Mouse (Mus musculus) liver, embryonic 16.5 days (tissue): ENCODE measurements around the gene Gm19426. TPM values are rescaled to one million over a fixed set of nuclear protein-coding genes. Genes with fewer than 3 reads are reported as not detected.

Experiments used
- ATAC-seq: fragments of 200-750 bp; cut with Nextera tagmentation; 2 replicates; pipeline ENCODE4 v1.8.0; 2017; ENCODE audit warnings: low read depth, mild to moderate bottlenecking, moderate number of reproducible peaks, moderate library complexity
- H3K27ac ChIP-seq: fragments of 300-500 bp; sonication (generic); 2 replicates; pipeline ENCODE4 v1.5.1; 2014; ENCODE audit warnings: mild to moderate bottlenecking, low read length
- H3K27me3 ChIP-seq: fragments of 300-500 bp; sonication (generic); 2 replicates; pipeline ENCODE4 v1.6.1; 2014; ENCODE audit warnings: low read depth, low read length, mixed read lengths; ENCODE audit not compliant: control insufficient read depth, insufficient read depth
- H3K36me3 ChIP-seq: fragments of 300-500 bp; sonication (generic); 2 replicates; pipeline ENCODE4 v1.6.1; 2014; ENCODE audit warnings: mild to moderate bottlenecking; ENCODE audit not compliant: control insufficient read depth, insufficient read depth
- H3K4me1 ChIP-seq: fragments of 300-500 bp; sonication (generic); 2 replicates; pipeline ENCODE4 v1.6.1; 2014; ENCODE audit warnings: low read depth, low read length, mixed read lengths; ENCODE audit not compliant: control insufficient read depth
- H3K4me2 ChIP-seq: fragments of 300-500 bp; sonication (generic); 2 replicates; pipeline ENCODE4 v1.6.1; 2014; ENCODE audit warnings: low read depth, low read length, mixed read lengths
- H3K4me3 ChIP-seq: fragments of 300-500 bp; sonication (generic); 2 replicates; pipeline ENCODE4 v1.5.1; 2014; ENCODE audit warnings: low read depth, mild to moderate bottlenecking, low read length
- H3K9ac ChIP-seq: fragments of 300-500 bp; sonication (generic); 2 replicates; pipeline ENCODE4 v1.6.1; 2014; ENCODE audit warnings: low read depth, low read length
- H3K9me3 ChIP-seq: fragments of 300-500 bp; sonication (generic); replicated peaks from 2 replicates; pipeline ENCODE4 v1.6.1; 2016; ENCODE audit warnings: low read length; ENCODE audit not compliant: control insufficient read depth
- WGBS: fragments of 180-500 bp; shearing (Covaris S2); extraction: QIAGEN DNeasy Blood & Tissue Kit; methylation state at CpG from one replicate; pipeline ENCODE4 v1.1.7; 2014; ENCODE audit not compliant: insufficient replicate concordance; 5-methylcytosine and 5-hydroxymethylcytosine counted together
- polyA plus RNA-seq: library from polyadenylated mRNA; unstranded; fragments of >200 nt; fragmentation: Nextera tagmentation; extraction: Ambion mirVana; gene quantifications from 2 replicates; pipeline ENCODE4 v1.2.1, GENCODE M21; 2015

Gm19426 gene
- polyA plus RNA-seq, 1 experiment from 2014 or later, result 0.89 TPM

- no peak overlapping the region for H3K9ac ChIP-seq
- H3K4me1 ChIP-seq, result no peaks in the 10 kb centered on the region; the same call in 1 of the 2 replicates
- no peaks in the 10 kb centered on the region; the same call in 1 of the 2 replicates for H3K27me3 ChIP-seq
- 58% methylated on average over 3 of the region's 3 CpGs for WGBS
- no peak overlapping the region for H3K4me2 ChIP-seq
- ATAC-seq, result no peak
- no peaks in the 10 kb centered on the region for H3K9me3 ChIP-seq
- no peak overlapping the region for H3K4me3 ChIP-seq
- no peaks in the 10 kb centered on the region for H3K36me3 ChIP-seq
- peak overlapping the region; percentile 15; the same call in 1 of the 2 replicates for H3K27ac ChIP-seq
These were observed 17.9 kb upstream of the Gm19426 start for GRCm38 (mm10) chr2:84761309-84761708.

GRCm38 (mm10) chr2:84760777-84761176, 17.3 kb upstream of the Gm19426 start:
- ATAC-seq, result no peak
- WGBS, result 61% methylated on average over 8 of the region's 8 CpGs

GRCm38 (mm10) chr2:84758542-84759127, 15.2 kb upstream of the Gm19426 start:
- Histone ChIP-seq H3K9ac (no peak overlapping the region), H3K4me1 (no peaks in the 10 kb centered on the region; the same call in 1 of the 2 replicates), H3K9me3 (no peaks in the 10 kb centered on the region), H3K27ac (no peak overlapping the region), H3K4me3 (no peak overlapping the region), H3K4me2 (no peak overlapping the region), H3K36me3 (no peaks in the 10 kb centered on the region), H3K27me3 (no peaks in the 10 kb centered on the region; the same call in 1 of the 2 replicates)
- 0% methylated on average over 2 of the region's 2 CpGs for WGBS
- peak; percentile 31; the same call in 1 of the 2 replicates for ATAC-seq

More at GRCm38 (mm10) chr2:84760777-84761176, 17.3 kb upstream of the Gm19426 start:
- H3K4me1 ChIP-seq, result no peaks in the 10 kb centered on the region; the same call in 1 of the 2 replicates
- H3K4me2 ChIP-seq, result no peak overlapping the region
- no peak overlapping the region for H3K4me3 ChIP-seq
- no peaks in the 10 kb centered on the region for H3K9me3 ChIP-seq
- no peak overlapping the region for H3K9ac ChIP-seq
- no peak overlapping the region for H3K27ac ChIP-seq
- no peaks in the 10 kb centered on the region; the same call in 1 of the 2 replicates for H3K27me3 ChIP-seq
- no peaks in the 10 kb centered on the region for H3K36me3 ChIP-seq

GRCm38 (mm10) chr2:84757026-84757682, 13.7 kb upstream of the Gm19426 start:
- no peak overlapping the region for H3K4me2 ChIP-seq
- no peaks in the 10 kb centered on the region for H3K9me3 ChIP-seq
- no peak overlapping the region for H3K4me3 ChIP-seq
- ATAC-seq, result no peak
- WGBS, result 58% methylated on average over 7 of the region's 7 CpGs
- no peak overlapping the region for H3K9ac ChIP-seq
- H3K27me3 ChIP-seq, result no peaks in the 10 kb centered on the region; the same call in 1 of the 2 replicates
- no peaks in the 10 kb centered on the region for H3K36me3 ChIP-seq
- 0 out of 2 replicates have a peak overlapping the region, but pooled peaks have one; percentile 17 for H3K27ac ChIP-seq
- no peaks in the 10 kb centered on the region; the same call in 1 of the 2 replicates for H3K4me1 ChIP-seq

- Histone ChIP-seq H3K27me3 (no peaks in the 10 kb centered on the region), H3K4me3 (no peak overlapping the region), H3K36me3 (no peaks in the 10 kb centered on the region), H3K4me1 (no peaks in the 10 kb centered on the region; the same call in 1 of the 2 replicates), H3K27ac (peak overlapping the region; percentile 30; the same call in 1 of the 2 replicates), H3K9ac (no peak overlapping the region), H3K9me3 (no peaks in the 10 kb centered on the region), H3K4me2 (no peak overlapping the region)
- 63% methylated on average over 5 of the region's 5 CpGs for WGBS
- ATAC-seq, result peak; percentile 55; the same call in 1 of the 2 replicates
These were observed 12.8 kb upstream of the Gm19426 start for GRCm38 (mm10) chr2:84756245-84756644.

- ATAC-seq, result no peak
- peaks cover 13% of the 10 kb centered on the region for H3K27me3 ChIP-seq
These were observed 6.7 kb upstream of the Gm19426 start for GRCm38 (mm10) chr2:84750115-84750514.

GRCm38 (mm10) chr2:84744126-84744525, 671 bp upstream of the Gm19426 start:
- Histone ChIP-seq H3K27me3 (peaks cover 31% of the 10 kb centered on the region), H3K9me3 (no peaks in the 10 kb centered on the region), H3K4me3 (peak overlapping the region; percentile 66), H3K9ac (peak overlapping the region; percentile 72), H3K27ac (peak overlapping the region; percentile 68), H3K36me3 (peaks cover 12% of the 10 kb centered on the region), H3K4me2 (peak overlapping the region; percentile 73), H3K4me1 (peaks cover 51% of the 10 kb centered on the region)
- ATAC-seq, result peak; percentile 5; the same call in 1 of the 2 replicates
- WGBS, result 8% methylated on average over 10 of the region's 10 CpGs

More at GRCm38 (mm10) chr2:84750115-84750514, 6.7 kb upstream of the Gm19426 start:
- no peaks in the 10 kb centered on the region for H3K36me3 ChIP-seq
- 47% methylated on average over 6 of the region's 6 CpGs for WGBS
- no peak overlapping the region for H3K4me3 ChIP-seq
- no peak overlapping the region for H3K4me2 ChIP-seq
- no peak overlapping the region for H3K9ac ChIP-seq
- no peaks in the 10 kb centered on the region for H3K9me3 ChIP-seq
- no peak overlapping the region for H3K27ac ChIP-seq
- H3K4me1 ChIP-seq, result peaks cover 7% of the 10 kb centered on the region

- H3K9ac ChIP-seq, result peak overlapping the region; percentile 72
- peak overlapping the region; percentile 66 for H3K4me3 ChIP-seq
- H3K4me2 ChIP-seq, result peak overlapping the region; percentile 73
- peak; percentile 18 for ATAC-seq
- peak overlapping the region; percentile 68 for H3K27ac ChIP-seq
- WGBS, result 5% methylated on average over 24 of the region's 26 CpGs
- H3K4me1 ChIP-seq, result peaks cover 65% of the 10 kb centered on the region
- peaks cover 23% of the 10 kb centered on the region for H3K36me3 ChIP-seq
- peaks cover 28% of the 10 kb centered on the region for H3K27me3 ChIP-seq
- no peaks in the 10 kb centered on the region for H3K9me3 ChIP-seq
These were observed 788 bp downstream of the Gm19426 start for GRCm38 (mm10) chr2:84742451-84743283.
